Mouse (Mus musculus): ENCODE measurements around the gene Ubash3b. TPM values are rescaled to one million over a fixed set of nuclear protein-coding genes. Genes with fewer than 3 reads are reported as not detected.

Gene Ubash3b
- polyA plus RNA-seq, 1 experiment, result 2.9 TPM

GRCm38 (mm10) chr9:41082891-41083290 lies 78.6 kb downstream of the Ubash3b start:
- Histone ChIP-seq H3K27ac (ENCODE audit: insufficient read depth, low read length) (no peak overlapping the region), H3K9ac (ENCODE audit: low read depth, poor library complexity, severe bottlenecking) (no peak overlapping the region), H3K9me3 (replicated peaks; ENCODE audit: control insufficient read depth, insufficient read depth, low read length, poor library complexity, severe bottlenecking) (no peaks in the 10 kb centered on the region), H3K4me1 (ENCODE audit: control insufficient read depth, insufficient read depth, low read length) (no peaks in the 10 kb centered on the region), H3K27me3 (ENCODE audit: control insufficient read depth, insufficient read depth, low read length, poor library complexity, severe bottlenecking) (no peaks in the 10 kb centered on the region), H3K36me3 (ENCODE audit: control insufficient read depth, insufficient read depth, low read length, poor library complexity, severe bottlenecking) (no peaks in the 10 kb centered on the region), H3K4me3 (ENCODE audit: low read depth, low read length) (no peak overlapping the region)
- TF ChIP-seq CTCF (IDR thresholded peaks at IDR 0.05; ENCODE audit: low read depth, low read length), result no peak
- no peak for TF ChIP-seq EP300 (IDR thresholded peaks at IDR 0.05; ENCODE audit: insufficient read depth, low read depth, low read length)
- TF ChIP-seq POLR2A (IDR thresholded peaks at IDR 0.05; ENCODE audit: insufficient read depth, low read length), result no peak

DNA sequence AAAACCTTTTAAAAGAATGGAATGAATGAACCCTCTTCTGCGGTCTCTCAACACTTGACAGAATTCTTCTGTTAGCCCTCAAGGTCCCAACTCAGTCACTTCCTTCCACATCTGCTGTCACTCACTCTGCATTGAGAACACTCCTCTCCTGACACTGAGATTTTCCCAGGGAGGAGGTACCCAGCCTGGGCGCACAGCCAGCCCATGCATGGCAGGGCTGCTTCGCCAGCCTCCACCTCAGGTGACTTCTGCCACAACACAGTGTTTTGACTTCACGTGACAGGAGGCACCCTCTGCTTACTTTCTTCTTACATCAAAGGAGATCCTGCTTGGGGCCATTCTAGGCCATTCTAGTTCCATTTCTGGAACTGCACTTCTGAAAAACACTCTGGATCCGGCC lies 80.6 kb downstream of the Ubash3b start:
- no peak overlapping the region for H3K9ac ChIP-seq (ENCODE audit: low read depth, poor library complexity, severe bottlenecking)
- H3K9me3 ChIP-seq (replicated peaks; ENCODE audit: control insufficient read depth, insufficient read depth, low read length, poor library complexity, severe bottlenecking), result no peaks in the 10 kb centered on the region
- no peaks in the 10 kb centered on the region for H3K36me3 ChIP-seq (ENCODE audit: control insufficient read depth, insufficient read depth, low read length, poor library complexity, severe bottlenecking)
- H3K4me3 ChIP-seq (ENCODE audit: low read depth, low read length), result no peak overlapping the region
- no peaks in the 10 kb centered on the region for H3K27me3 ChIP-seq (ENCODE audit: control insufficient read depth, insufficient read depth, low read length, poor library complexity, severe bottlenecking)
- no peaks in the 10 kb centered on the region for H3K4me1 ChIP-seq (ENCODE audit: control insufficient read depth, insufficient read depth, low read length)
- TF ChIP-seq CTCF (IDR thresholded peaks at IDR 0.05; ENCODE audit: low read depth, low read length) (no peak), POLR2A (IDR thresholded peaks at IDR 0.05; ENCODE audit: insufficient read depth, low read length) (no peak), EP300 (IDR thresholded peaks at IDR 0.05; ENCODE audit: insufficient read depth, low read depth, low read length) (no peak)
- H3K27ac ChIP-seq (ENCODE audit: insufficient read depth, low read length), result no peak overlapping the region

DNA sequence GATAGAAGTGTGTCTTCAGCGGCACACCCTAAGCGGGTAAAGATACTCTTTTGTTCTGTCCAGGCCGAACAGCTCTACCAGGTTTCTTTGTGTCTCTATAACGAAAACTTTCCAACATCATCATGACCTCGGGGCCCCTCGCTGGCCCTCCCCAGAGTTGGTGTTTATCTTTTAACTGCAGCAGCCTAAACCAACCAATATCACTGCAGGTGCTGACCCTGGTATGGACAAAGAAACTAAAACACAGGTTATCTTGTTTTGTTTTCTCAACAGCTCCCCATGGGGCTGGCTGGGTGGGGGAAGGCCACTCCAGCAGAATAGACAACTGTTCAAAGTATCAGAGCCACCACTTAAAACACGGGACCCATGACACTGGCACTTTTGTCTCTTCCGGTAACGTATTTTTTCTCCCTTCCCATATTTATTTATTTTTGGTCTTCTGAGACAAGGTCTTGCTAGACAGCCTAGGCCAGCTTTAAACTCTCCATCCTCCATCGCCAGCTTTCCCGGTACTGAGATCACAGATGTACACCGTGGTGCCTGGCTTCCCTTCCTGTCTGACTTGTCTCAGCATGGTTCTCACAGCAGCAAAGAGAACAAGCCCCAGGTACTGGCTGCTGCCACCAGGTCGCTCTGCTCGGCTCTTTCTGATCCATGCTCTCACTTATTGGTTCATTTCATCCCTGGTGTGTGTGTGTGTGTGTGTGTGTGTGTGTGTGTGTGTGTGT lies 81.9 kb downstream of the Ubash3b start:
- Histone ChIP-seq H3K27me3 (ENCODE audit: control insufficient read depth, insufficient read depth, low read length, poor library complexity, severe bottlenecking) (no peaks in the 10 kb centered on the region), H3K36me3 (ENCODE audit: control insufficient read depth, insufficient read depth, low read length, poor library complexity, severe bottlenecking) (no peaks in the 10 kb centered on the region), H3K4me3 (ENCODE audit: low read depth, low read length) (no peak overlapping the region), H3K4me1 (ENCODE audit: control insufficient read depth, insufficient read depth, low read length) (no peaks in the 10 kb centered on the region), H3K9me3 (replicated peaks; ENCODE audit: control insufficient read depth, insufficient read depth, low read length, poor library complexity, severe bottlenecking) (no peaks in the 10 kb centered on the region), H3K27ac (ENCODE audit: insufficient read depth, low read length) (no peak overlapping the region), H3K9ac (ENCODE audit: low read depth, poor library complexity, severe bottlenecking) (no peak overlapping the region)
- TF ChIP-seq EP300 (IDR thresholded peaks at IDR 0.05; ENCODE audit: insufficient read depth, low read depth, low read length), result no peak
- TF ChIP-seq POLR2A (IDR thresholded peaks at IDR 0.05; ENCODE audit: insufficient read depth, low read length), result no peak
- TF ChIP-seq CTCF (IDR thresholded peaks at IDR 0.05; ENCODE audit: low read depth, low read length), result no peak

- Histone ChIP-seq H3K9ac (ENCODE audit: low read depth, poor library complexity, severe bottlenecking) (no peak overlapping the region), H3K27ac (ENCODE audit: insufficient read depth, low read length) (no peak overlapping the region), H3K4me3 (ENCODE audit: low read depth, low read length) (no peak overlapping the region), H3K36me3 (ENCODE audit: control insufficient read depth, insufficient read depth, low read length, poor library complexity, severe bottlenecking) (no peaks in the 10 kb centered on the region), H3K27me3 (ENCODE audit: control insufficient read depth, insufficient read depth, low read length, poor library complexity, severe bottlenecking) (no peaks in the 10 kb centered on the region), H3K4me1 (ENCODE audit: control insufficient read depth, insufficient read depth, low read length) (no peaks in the 10 kb centered on the region), H3K9me3 (replicated peaks; ENCODE audit: control insufficient read depth, insufficient read depth, low read length, poor library complexity, severe bottlenecking) (no peaks in the 10 kb centered on the region)
- no peak for TF ChIP-seq EP300 (IDR thresholded peaks at IDR 0.05; ENCODE audit: insufficient read depth, low read depth, low read length)
- no peak for TF ChIP-seq POLR2A (IDR thresholded peaks at IDR 0.05; ENCODE audit: insufficient read depth, low read length)
- TF ChIP-seq CTCF (IDR thresholded peaks at IDR 0.05; ENCODE audit: low read depth, low read length), result no peak
These were observed 83.3 kb downstream of the Ubash3b start for GRCm38 (mm10) chr9:41078198-41078597.

GRCm38 (mm10) chr9:41076150-41076549 lies 85.3 kb downstream of the Ubash3b start:
- no peaks in the 10 kb centered on the region for H3K27me3 ChIP-seq (ENCODE audit: control insufficient read depth, insufficient read depth, low read length, poor library complexity, severe bottlenecking)
- no peak overlapping the region for H3K27ac ChIP-seq (ENCODE audit: insufficient read depth, low read length)
- H3K9ac ChIP-seq (ENCODE audit: low read depth, poor library complexity, severe bottlenecking), result no peak overlapping the region
- H3K4me1 ChIP-seq (ENCODE audit: control insufficient read depth, insufficient read depth, low read length), result no peaks in the 10 kb centered on the region
- no peaks in the 10 kb centered on the region for H3K36me3 ChIP-seq (ENCODE audit: control insufficient read depth, insufficient read depth, low read length, poor library complexity, severe bottlenecking)
- H3K9me3 ChIP-seq (replicated peaks; ENCODE audit: control insufficient read depth, insufficient read depth, low read length, poor library complexity, severe bottlenecking), result no peaks in the 10 kb centered on the region
- TF ChIP-seq CTCF (IDR thresholded peaks at IDR 0.05; ENCODE audit: low read depth, low read length) (no peak), POLR2A (IDR thresholded peaks at IDR 0.05; ENCODE audit: insufficient read depth, low read length) (no peak), EP300 (IDR thresholded peaks at IDR 0.05; ENCODE audit: insufficient read depth, low read depth, low read length) (no peak)
- H3K4me3 ChIP-seq (ENCODE audit: low read depth, low read length), result no peak overlapping the region

DNA sequence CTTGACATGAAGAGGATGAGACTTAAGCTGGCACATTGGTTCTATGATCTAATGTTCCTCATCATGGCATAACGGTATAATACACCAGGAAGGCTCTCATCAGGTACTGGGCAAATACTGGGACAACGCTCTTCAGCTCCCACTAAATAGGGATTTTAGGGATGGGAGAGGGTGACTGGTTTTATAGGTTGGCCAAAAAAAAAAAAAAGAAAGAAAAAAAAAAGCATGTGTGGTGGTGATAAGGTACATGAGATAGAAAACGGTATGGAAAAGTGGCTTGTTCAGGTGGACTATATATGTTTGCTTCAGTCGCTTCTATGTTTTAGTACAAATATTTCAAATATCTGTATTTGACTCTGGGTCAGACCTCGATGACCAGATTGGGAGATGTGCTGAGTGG lies 86.0 kb downstream of the Ubash3b start:
- Histone ChIP-seq H3K9ac (ENCODE audit: low read depth, poor library complexity, severe bottlenecking) (no peak overlapping the region), H3K4me1 (ENCODE audit: control insufficient read depth, insufficient read depth, low read length) (no peaks in the 10 kb centered on the region), H3K36me3 (ENCODE audit: control insufficient read depth, insufficient read depth, low read length, poor library complexity, severe bottlenecking) (no peaks in the 10 kb centered on the region), H3K27me3 (ENCODE audit: control insufficient read depth, insufficient read depth, low read length, poor library complexity, severe bottlenecking) (no peaks in the 10 kb centered on the region), H3K4me3 (ENCODE audit: low read depth, low read length) (no peak overlapping the region), H3K9me3 (replicated peaks; ENCODE audit: control insufficient read depth, insufficient read depth, low read length, poor library complexity, severe bottlenecking) (no peaks in the 10 kb centered on the region), H3K27ac (ENCODE audit: insufficient read depth, low read length) (no peak overlapping the region)
- TF ChIP-seq POLR2A (IDR thresholded peaks at IDR 0.05; ENCODE audit: insufficient read depth, low read length), result no peak
- no peak for TF ChIP-seq CTCF (IDR thresholded peaks at IDR 0.05; ENCODE audit: low read depth, low read length)
- TF ChIP-seq EP300 (IDR thresholded peaks at IDR 0.05; ENCODE audit: insufficient read depth, low read depth, low read length), result no peak
